Mouse (Mus musculus) urinary bladder, adult 18-20 months (tissue): ENCODE results near the gene Ccl19.
"Not testable (repeated sequence)": the region's sequence is repeated elsewhere in the genome, so short reads cannot be mapped to it uniquely, and the experiment has no call there.

Experiments
- DNase-seq, 2 experiments: peaks; one replicate each; pipeline ENCODE4 v3.0.0; 2022; ENCODE audit warnings: low spot score in 2 of 2, mixed read lengths in 2 of 2

The Ccl19 gene

GRCm38 (mm10) chr4:42756477-42756876, at the start of gene Ccl19:
Gene Ccl19, minus strand, starts transcription at chr4:42756577.
- not testable (repeated sequence) for DNase-seq

- not testable (repeated sequence) for DNase-seq
Observed at GRCm38 (mm10) chr4:42773893-42774292, 17.5 kb upstream of the Ccl19 start, which contains the start of gene Ccl21a. Gene Ccl21a, minus strand, starts transcription at chr4:42773993.

GRCm38 (mm10) chr4:42735245-42735644, 21.1 kb downstream of the Ccl19 start, which contains the start of gene 4930578G10Rik:
Gene 4930578G10Rik, plus strand, starts transcription at chr4:42735545.
- DNase-seq = not testable (repeated sequence)
